Mouse (Mus musculus): ENCODE results near the gene 1810010H24Rik.

DNA sequence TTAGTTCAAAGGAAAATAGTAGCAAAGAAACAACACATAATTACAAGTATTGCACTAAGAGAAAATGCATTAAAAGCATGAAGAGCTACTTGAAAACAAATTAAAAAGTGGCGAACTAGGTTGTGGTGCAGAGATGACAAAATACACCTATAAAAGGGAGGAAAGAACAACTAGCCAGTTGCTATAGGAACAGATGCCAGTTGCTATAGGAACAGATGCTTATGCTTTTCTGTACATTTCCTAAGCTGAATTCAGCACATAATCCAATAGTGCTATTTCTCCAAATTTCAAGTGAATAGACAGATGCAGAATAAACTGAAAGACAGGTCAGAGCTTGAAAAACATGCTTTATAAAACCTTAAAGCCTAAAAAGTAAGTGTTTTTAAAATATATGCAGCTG, 39.1 kb downstream of the 1810010H24Rik start:
- TF ChIP-seq GATA1 (IDR thresholded peaks at IDR 0.05; ENCODE audit: low read length) (no peak), TAL1 (IDR thresholded peaks at IDR 0.05; ENCODE audit: low read length) (no peak)
